Mouse (Mus musculus): Measurements from ENCODE around the gene Rnf19b.

Gene Rnf19b

DNA sequence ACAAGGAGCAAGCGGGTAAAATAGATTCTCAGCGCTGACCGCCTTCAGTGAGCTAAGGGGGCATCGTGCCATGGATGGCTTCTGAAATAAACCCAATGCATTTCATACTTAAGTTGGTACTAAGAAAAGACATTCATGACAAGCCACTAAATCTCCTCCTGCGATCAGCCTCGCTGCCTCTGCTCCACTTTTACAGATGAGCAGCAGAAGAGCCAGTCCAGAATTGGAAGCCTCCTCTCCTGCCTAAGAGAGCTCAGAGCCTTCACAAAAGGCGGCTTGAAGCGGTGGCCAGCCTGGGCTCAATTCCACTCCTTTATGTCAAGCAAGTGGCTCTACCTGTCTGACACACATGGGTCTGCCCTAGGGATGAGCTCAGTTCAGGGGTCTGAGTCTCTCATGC is 58.6 kb downstream of the Rnf19b start:
- DNase-seq (ENCODE audit: low read depth, low spot score): no peak

DNA sequence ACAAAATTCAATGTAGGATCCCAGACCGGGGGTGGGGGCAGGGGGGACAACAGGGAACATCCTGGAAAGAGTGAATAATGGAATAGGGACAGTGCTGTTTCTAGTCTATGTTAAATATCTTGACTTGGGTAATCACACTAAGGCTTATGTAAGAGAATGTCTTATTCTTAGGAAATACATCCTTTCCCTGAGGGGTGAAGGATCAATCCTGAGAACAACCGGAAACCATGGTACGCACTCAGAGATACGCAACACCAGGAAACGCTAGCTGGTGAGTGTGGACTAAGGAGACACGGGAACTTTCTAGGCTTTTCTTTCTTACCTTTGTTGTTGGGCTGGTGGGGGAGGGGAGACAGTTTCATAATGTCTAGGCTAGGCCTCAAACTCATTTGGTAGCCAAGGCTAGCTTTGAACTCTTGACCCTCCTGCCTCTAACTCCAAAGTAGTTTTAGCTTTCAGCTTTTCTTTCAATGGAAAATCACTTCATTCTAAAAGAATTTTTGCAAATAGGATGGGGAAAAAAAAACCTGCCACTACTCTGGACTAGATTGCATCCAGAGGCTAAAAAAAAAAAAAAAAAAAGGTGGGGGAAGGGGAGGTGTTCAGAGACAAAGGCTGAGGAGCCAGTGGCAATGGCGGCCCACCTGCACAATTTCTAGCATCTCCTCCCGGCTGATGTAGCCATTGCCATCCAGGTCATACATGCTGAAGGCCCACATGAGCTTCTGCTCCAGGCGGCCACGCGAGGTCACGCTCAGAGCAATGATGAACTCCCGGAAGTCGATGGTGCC is 59.8 kb downstream of the Rnf19b start:
- no peak for DNase-seq (ENCODE audit: low read depth, low spot score)

DNA sequence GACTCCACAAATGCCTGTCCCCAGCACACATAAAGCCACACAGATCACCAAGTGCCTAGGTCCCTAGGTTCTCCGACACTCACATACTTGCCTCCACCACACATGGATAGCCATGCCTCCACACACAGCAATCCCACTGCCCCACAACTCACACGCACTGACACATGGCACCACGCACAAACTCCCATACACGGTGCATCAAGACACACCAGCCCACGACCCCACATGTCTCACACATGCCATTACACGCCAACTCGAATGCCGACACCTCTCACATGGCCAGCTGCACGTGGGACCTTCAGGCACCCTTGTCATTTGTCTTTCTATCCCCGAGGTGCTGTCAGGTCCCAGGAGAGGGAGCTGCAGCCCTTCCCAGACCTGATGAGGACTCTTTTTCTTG is 61.6 kb downstream of the Rnf19b start:
- DNase-seq (ENCODE audit: low read depth, low spot score): no peak

DNA sequence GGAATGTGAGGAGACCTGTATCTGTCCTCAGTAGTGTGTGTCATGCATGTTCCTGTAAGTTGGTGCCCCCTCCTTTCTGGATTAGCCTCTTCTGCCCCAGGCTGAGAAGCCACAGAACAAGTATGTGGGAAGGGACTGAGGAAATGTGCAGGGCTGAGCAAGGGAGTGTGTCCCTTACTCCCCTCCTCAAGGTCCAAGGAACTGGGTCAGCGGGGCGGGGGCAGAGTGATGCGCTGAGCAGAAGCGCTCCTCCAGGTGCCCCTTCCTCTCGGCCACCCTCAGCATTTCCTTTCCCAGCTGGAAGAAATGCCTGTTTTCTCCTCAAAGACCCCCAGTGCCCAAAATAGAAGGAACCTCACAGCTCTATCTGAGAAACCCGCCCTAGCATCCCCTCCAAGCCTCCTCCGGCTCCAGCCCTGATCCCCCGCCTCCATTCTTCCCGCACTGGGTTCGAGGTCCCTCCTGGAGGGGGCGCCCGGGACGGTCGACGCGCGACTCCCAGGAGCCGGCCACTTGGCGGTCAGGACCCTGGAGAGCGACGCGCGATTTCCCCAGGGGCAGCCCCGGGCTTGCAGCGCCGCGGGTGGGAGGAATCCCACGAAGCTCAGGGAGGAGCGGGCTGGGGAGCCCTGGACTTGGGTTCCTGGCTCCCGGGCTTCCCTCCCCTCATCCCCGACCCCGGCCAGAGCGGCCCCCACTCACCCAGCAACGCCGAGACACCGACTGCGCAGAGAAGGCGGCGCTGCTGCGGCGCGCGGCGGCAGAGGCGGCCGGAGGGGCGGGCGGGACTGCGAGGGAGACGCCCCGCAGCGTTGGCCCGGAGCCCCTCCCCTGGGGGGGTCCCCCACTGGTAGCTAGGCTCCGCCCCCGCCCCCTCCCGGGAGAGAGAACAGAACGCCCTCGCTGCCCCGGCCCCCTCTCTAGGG is 62.7 kb downstream of the Rnf19b start:
- DNase-seq (ENCODE audit: low read depth, low spot score): peak; percentile 69

DNA sequence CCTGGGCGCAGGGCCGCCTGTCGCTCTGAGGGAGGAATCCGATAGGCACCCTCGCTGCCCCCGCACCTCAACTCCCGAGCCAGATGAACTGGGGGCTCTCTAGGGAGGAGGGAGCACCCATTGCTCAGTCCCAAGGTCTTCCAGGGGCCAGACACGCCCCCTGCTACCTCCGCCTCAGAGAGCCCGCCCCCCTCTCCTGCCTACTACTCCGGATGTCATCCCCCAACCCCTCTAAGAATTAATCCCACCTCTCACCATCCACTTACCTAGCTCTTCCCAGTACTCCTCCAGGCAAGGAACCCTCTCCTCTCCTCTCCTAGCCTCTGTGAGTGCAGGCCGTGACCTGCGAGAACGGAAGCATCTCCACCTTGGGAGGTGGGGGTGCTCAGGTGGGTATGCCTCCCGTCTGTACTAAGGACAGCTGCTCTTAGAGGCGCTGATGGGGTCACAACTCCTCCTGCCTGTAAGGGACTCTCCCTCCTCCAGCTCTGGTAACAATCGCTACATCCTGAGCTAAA is 63.6 kb downstream of the Rnf19b start, which contains the start of gene Hpca:
Hpca (minus strand) TSS at position 468 of the 518 bp plus-strand sequence.
- no peak for DNase-seq (ENCODE audit: low read depth, low spot score)

DNA sequence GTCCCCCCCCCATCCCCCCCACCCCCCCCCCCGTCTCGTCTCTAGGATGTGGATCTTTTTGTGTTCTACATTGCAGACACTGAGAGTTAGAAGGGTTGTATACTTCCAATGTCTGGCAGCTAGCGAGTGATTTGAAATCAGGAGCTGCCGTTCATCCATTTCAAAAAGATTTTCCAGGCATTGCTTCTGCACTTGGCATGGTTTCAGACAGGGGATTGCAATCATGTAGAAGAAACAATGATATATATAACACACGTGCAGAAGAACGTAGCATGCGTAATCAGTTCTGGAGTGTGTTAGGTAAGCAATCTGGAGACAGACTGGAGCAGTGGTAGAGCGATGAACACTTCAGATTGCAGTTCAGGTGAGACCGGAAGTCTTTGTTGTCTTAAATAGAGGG is 64.0 kb downstream of the Rnf19b start:
- no peak for DNase-seq (ENCODE audit: low read depth, low spot score)

DNA sequence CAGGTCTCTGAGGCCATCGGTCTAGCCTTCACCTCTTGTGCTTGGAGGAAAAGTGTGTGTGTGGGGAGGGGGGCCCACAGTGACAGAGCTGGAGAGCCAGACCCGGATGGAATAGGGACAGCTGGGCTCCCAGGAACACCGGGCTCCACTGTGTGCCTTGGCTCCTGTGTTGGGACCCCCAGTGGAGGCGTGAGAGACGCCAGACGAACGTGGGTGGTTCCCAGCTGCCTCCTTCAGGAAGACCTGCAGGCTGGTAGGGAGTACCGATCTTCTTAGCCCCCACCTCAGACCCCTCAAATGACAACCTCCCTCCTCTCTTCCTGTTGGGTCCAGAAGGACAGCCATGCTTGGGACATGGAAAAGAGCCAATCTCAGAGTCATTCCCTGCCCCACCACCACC is 64.6 kb downstream of the Rnf19b start:
- no peak for DNase-seq (ENCODE audit: low read depth, low spot score)

DNA sequence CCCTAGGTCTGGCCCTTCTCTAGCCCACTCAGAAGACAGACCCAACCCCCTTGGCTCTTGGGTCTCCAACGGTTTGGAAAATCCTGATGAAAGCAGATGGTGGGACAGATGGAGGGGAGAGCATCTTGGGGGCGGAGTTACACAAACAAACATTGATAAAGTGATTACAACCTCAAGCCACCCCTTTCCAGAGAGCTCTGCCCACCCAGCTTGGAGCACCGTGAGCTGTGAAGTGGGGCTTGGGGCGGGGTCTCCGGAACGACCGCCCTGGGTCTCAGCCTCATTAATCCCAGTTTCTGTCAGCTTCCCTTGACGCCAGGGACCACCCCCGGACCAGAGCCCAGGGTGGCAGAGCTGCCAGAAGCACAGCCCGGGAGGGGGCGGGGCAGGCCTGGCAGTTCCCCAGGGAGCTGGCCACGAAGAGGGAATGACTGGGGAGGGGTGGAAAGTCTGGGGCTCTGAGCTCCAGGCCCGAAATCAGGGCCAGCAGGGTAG is 66.6 kb downstream of the Rnf19b start:
- no peak for DNase-seq (ENCODE audit: low read depth, low spot score)

DNA sequence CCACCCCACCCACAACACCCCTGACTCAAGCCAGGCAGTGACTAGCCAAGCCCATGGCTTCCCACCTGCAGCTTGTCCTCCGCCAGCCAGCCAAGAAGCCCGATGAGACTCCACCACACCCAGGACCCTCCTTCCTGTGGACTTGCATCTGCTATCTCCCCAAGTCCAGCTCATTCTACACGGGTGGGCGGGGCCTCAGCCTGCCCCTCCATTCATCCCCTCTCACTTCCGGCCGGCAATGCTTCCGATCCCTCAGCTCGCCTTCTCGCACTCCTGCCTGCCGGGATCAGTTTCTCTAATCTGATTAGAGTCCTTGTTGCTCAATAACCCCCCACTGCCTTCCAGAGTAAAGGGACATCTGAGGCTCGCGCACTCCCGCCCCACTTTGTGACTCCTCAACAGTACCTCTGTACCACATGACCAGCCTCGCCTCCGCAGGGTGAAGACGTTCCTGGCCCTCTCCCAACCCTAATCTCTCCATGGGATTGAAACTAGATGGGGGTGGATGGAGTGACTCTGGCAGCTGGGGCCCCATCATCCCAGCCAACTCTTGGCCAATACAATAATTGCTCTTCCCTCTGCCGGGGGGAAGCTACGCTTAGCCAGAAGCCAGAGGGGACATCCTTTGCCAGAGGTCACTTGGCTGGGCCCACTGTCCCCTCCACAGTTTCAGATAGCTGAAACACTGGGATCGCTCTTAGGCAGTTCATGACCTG is 67.8 kb downstream of the Rnf19b start:
- no peak for DNase-seq (ENCODE audit: low read depth, low spot score)

DNA sequence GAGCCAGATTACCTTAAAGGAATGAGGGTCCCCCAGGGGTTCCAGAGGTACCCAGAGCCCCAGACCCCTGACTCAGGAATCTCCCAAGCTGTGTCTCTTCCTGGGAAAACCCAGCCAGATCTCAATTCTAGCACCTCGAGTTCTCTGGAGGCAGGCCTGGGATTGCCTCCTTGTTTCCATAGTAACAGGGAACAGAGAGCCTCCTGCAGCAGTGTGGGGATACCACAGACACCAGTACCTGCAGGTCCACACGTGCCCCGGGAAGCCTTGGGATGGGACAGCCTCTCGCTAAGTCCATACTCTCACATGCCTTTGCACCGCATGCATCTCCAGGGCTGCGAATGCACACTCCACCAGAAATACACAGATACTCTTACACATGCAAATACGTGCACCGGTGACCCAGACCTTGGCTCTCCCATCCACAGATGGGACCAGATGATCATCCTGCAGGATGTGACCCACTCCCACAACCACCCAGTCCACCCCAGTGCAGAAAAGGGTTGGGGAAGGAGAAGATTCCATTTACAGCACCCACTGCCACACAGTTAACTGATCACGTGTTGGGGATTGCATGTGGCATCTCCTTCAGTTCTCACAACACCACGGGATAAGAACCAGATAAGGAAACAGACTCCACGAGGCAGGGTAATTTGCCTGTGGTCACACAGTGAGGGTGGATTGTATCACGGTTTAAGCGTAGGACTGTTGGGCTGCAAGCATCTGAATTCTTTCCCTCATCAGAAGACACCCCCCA is 70.7 kb downstream of the Rnf19b start:
- DNase-seq (ENCODE audit: low read depth, low spot score): no peak

DNA sequence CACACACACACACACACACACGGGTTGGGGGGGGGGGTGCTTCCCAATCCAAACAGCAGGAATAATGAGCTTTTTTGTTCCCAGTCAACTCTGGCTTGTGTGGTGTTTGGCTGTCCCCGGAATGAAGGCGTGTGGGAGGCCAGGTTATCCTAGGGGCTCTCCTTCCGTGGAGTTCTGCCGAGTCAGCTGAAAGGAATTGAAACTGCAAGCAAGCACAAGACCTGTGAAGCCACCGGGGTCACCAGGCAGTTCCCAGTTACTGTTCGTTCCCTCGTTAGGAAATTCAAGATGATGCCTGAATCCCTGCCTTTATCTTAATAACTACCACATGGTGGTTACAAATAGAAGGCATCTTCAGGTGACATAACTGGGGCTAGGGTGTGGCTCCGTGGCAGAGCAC is 71.3 kb downstream of the Rnf19b start:
- no peak for DNase-seq (ENCODE audit: low read depth, low spot score)

DNA sequence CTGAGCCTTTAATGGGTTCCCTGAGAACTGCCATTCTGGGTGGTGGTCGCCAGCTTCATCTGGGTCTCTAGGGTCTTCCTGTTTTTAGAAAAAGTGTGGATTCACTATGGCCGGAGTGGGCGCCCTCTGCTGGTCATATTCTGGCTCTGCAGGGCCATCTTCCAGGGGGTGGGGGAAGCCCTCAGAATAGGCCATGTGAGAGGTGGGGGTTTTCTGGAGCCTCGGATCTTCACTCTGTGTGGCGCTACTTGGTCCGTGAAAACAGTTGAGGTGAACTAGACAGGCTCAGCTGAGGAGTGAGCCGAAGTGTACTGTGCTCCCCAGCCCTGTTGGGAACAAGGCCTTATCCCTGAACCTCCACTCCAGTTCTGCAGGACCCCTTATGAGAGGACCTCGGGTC is 72.1 kb downstream of the Rnf19b start:
- DNase-seq (ENCODE audit: low read depth, low spot score): peak; percentile 78

DNA sequence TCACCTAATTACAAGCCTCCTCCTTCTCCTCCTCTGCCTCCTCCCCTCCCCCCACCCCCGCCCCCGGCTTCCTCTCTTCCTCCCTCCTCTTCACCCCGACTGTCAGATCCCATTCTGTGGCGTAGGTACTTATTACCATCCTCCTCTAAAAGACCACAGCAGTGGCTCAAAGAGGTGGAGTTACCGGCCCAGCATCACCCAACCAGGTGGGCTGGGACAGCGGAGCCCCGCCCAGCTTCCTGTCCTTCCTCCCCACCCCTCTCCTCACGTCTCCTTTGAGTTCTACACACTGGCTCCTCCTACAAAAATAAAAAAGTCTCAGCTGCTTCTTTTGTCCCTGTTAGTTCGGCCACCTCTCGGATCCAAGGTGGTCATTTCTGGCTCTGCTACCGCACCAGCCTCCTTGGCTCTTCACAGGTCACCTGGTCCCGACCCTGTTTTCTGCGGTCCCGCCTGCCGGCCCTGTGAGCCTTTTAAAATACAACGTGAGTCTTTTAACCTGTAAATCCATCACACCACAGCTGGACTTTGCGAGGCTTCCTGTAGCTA is 72.8 kb downstream of the Rnf19b start:
- peak; percentile 90 for DNase-seq (ENCODE audit: low read depth, low spot score)

DNA sequence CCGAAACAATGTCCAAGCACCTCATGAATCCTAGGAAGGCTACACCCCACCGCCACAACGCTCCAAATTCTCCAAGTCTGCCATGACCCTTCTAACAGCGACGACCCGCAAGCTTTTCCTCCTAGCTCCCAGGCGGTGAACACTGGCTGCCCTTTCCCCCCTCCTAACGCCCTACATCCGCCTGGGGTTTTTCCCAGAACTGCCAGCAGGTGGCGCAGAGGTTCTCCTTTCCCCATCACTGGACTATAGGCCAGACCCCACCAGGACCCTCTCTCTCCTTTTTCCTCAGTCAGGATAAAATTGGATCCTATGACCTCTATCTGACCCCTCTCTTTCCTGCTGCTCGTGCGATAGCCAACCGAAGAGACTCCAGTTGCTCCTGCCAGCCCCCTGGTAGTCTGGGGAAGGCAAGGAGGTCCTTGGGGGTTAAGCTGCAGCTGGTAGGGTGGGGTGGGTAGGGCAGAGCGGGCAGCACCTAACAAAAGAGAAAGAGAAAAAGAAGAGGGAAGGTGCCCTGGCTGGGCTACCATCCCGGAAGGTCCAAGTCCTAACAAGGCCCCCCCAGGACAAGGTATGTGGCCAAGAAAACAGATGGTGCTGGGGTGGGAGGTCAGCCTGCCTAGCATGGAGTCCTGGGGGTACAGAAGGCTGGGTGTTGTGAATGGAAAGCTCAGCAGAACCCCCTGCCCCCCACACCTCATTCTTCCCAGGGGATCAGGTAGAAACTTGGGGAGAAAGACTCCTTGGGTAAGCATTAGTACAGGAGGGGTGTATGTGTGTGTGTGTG is 76.9 kb downstream of the Rnf19b start:
- DNase-seq (ENCODE audit: low read depth, low spot score): peak; percentile 64

Measured in CD4-positive helper T cell, adult 2 months (primary cell).